Mouse (Mus musculus): ENCODE measurements around the gene Nt5c1a.

Gene Nt5c1a

DNA sequence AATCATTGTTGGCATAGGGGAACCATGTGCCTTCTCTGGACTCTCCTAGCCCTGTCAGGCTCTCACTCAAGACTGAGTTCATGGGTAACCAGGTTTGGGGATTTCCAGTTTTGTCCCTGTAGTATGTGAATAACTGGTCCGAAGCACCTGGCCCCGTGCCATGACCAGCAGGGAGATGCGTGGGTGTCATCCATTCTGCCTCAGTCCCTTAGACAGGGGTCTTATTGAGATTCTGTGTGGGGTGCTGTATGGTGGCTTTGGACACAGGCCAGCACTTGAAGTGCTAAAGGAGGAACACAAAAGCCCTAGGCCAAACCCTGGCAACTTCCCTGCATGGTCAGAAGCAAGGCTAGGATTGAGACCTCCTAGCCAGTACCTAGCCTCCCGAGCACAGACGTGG, 50.9 kb downstream of the Nt5c1a start:
- DNase-seq: no peak

DNA sequence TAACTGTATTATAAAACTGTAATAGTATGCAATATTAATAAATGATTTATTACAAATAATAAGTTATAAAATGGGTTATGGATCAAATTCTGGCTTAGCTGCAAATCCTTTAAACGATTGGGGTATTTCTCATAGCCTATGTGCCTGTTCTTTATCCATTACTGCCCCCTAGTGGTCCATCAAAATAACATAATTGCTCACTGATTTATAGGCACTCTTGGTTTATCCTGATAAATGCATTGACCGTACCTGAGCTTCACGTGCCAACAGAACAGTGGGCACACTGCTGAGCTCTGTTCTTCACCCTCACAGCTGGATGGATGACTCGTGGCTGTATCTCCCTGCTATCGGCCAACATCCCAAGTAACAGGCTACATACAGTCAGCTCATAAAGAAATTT, 53.3 kb downstream of the Nt5c1a start:
- no peak for DNase-seq

DNA sequence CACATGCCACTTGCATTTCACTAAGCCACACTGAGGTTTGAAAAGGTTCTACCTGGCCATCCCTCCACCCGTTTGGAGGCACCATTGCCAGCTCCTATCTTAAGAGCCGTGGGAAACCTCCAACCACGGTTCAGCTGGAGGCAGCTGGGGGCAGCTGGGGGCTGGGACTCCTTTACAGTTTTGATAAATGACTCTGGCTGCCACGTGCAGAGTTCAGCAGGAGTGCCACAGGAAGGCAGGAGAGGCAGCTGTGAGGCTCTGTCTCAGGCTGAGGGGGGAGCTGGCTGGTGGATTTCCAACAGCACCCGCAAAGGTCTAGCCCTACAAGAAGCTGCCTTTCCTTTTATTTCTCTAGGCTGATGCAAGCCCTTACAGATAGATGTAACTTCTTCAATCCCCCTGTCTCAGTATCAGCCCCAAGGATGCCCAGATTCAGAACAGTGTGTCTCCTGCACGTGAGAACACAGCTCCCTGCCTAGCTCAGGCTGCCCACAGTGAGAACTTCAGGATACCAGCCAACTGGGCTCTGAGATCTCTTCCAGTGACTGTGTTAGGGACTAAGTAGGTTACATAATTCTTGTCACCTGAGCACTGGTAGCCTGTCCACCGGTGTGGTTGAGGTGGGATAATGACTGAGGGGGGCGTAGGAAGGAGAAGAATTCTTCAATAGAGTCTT, 58.9 kb downstream of the Nt5c1a start:
- DNase-seq: no peak

DNA sequence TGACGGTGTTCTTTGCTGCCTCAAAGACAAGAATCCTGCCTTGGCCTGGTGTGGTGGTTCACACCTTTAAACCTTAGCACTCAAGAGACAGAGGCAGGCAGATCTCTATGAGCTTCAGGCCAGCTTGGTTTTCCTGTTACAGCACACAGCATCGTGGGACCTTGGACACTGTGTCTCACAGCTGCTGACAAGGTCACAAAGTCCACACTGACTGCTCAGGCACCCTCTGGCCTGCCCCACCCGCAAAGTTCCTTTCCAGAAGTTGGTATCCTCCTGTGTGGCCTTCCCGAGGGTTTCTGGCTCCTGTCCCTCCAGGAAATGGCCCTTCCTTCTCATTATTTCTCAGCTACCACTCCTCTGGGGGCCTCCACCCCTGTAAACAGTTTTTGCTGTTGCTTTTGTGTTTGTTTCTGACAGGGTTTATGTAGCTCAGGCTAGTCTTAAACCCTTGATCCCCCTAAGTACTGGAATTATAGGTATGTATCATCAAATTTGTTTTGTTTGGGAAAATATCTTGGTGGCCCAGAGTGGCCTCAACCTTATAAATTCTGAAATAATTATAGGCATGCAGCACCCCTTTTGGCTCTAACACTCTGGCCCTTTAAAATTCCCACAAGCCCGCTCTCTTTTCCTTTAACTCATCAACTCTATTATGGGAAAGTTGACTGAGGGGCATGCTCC, 60.6 kb downstream of the Nt5c1a start, which contains the start of gene Pabpc4:
TSS of gene Pabpc4 (plus strand) at position 631 of the 681 bp plus-strand sequence.
- no peak for DNase-seq

All from thymus, adult 18-20 months (tissue).